Mouse (Mus musculus): ENCODE measurements at regions not wholly inside any gene's neighbourhood (a gene's known extent, or its start where the extent isn't known, plus 50 kb on each side); places are given as distances from the start of the nearest gene placed in this dataset.

GRCm38 (mm10) chr7:111959977-111960376 is 63.3 kb upstream of the Usp47 start:
- TF ChIP-seq CTCF (conservative IDR thresholded peaks at IDR 0.05; ENCODE audit: low read length) (no peak), POU5F1 (IDR thresholded peaks at IDR 0.05; ENCODE audit: borderline replicate concordance, low read length) (no peak), NANOG (IDR thresholded peaks at IDR 0.05; ENCODE audit: borderline replicate concordance, low read length) (no peak)

All from E14TG2a.4 (cell line).